ENCODE assay signal across 30 mouse cellular contexts in the genomic region with DNA sequence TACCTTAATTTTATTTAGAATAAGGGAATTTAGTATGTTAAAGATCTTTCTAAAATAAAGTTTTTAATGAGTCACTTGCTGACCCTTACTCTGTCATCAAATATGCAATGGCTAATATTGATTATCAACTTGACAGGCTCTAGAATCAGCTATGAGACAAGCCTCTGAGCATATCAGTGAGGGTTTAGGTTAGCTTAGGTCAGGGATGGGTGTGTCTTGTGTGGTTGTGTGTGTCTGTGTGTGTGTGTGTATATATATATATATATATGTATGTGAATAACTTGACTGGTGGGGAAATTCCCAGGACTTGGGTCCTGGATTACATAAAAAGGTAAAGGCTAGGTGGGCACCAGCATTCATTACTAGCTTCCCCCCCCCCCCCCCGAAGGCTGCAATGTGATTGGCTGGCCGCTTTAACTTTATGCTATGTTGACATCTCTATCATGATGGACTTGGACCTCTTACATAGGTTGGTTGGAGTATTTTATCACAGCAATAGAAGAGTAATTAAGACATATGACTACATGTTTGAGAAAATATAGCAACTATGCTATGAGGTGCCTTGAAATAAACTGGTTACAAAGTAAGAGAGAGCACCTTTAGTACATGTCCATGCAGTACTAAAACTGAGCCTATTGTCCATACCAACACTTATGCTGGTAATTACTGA.
"Had no signal": no experiment of that assay in that cellular context is flagged by ENCODE, and none has a peak within 500 bp of the region (broad histone marks: within the 10 kb centered on the region; RNA-seq: fewer than 3 reads in every experiment).

No protein-coding gene starts in this region.

- H3K9ac ChIP-seq: limb, embryonic 12.5 days; limb, embryonic 13.5 days; limb, embryonic 15.5 days; liver, embryonic 12.5 days; liver, embryonic 13.5 days; liver, embryonic 14.5 days; liver, embryonic 15.5 days; liver, postnatal 0 days; lung, embryonic 14.5 days; lung, embryonic 15.5 days; midbrain, embryonic 12.5 days; midbrain, embryonic 13.5 days; midbrain, embryonic 15.5 days; neural tube, embryonic 12.5 days had no signal

- DNase-seq: left cerebral cortex, postnatal 4 days; liver; liver, embryonic 13.5 days; liver, postnatal 0 days; lung, adult 18-20 months; lung, adult 2 months; lung, embryonic 14.5 days; lung, postnatal 36 days; lung, postnatal 4 days; midbrain, embryonic 14.5 days had no signal

- H3K9me3 ChIP-seq: limb, embryonic 10.5 days; limb, embryonic 12.5 days; limb, embryonic 13.5 days; limb, embryonic 15.5 days; liver, embryonic 12.5 days; liver, embryonic 13.5 days; liver, embryonic 15.5 days; lung, embryonic 15.5 days; megakaryocyte, embryonic 14.5 days; midbrain, embryonic 10.5 days; midbrain, embryonic 12.5 days; midbrain, embryonic 13.5 days; midbrain, embryonic 15.5 days; neural tube, embryonic 12.5 days had no signal

- H3K4me2 ChIP-seq: limb, embryonic 12.5 days; limb, embryonic 13.5 days; limb, embryonic 15.5 days; liver, embryonic 11.5 days; liver, embryonic 12.5 days; liver, embryonic 13.5 days; liver, embryonic 15.5 days; lung, embryonic 14.5 days; lung, embryonic 15.5 days; midbrain, embryonic 11.5 days; midbrain, embryonic 12.5 days; midbrain, embryonic 13.5 days; midbrain, embryonic 15.5 days; neural tube, embryonic 12.5 days had no signal

- H3K4me1 ChIP-seq: limb, embryonic 10.5 days; limb, embryonic 12.5 days; limb, embryonic 13.5 days; limb, embryonic 15.5 days; liver, embryonic 12.5 days; liver, embryonic 13.5 days; liver, embryonic 15.5 days; lung, embryonic 15.5 days; megakaryocyte, embryonic 14.5 days; midbrain, embryonic 10.5 days; midbrain, embryonic 12.5 days; midbrain, embryonic 13.5 days; midbrain, embryonic 15.5 days; neural tube, embryonic 12.5 days had no signal

- H3K4me3 ChIP-seq: limb, embryonic 10.5 days; limb, embryonic 12.5 days; limb, embryonic 13.5 days; limb, embryonic 15.5 days; liver, embryonic 12.5 days; liver, embryonic 13.5 days; liver, embryonic 15.5 days; lung, embryonic 15.5 days; megakaryocyte, embryonic 14.5 days; midbrain, embryonic 10.5 days; midbrain, embryonic 12.5 days; midbrain, embryonic 13.5 days; midbrain, embryonic 15.5 days; myocyte; neural tube, embryonic 12.5 days had no signal

- H3K27ac ChIP-seq: limb, embryonic 10.5 days; limb, embryonic 12.5 days; limb, embryonic 13.5 days; limb, embryonic 15.5 days; liver, embryonic 12.5 days; liver, embryonic 13.5 days; liver, embryonic 14.5 days; liver, embryonic 15.5 days; lung, embryonic 15.5 days; macrophage; midbrain, embryonic 10.5 days; midbrain, embryonic 12.5 days; midbrain, embryonic 13.5 days; midbrain, embryonic 15.5 days; neural tube, embryonic 12.5 days had no signal

- ATAC-seq: liver, embryonic 12.5 days; liver, postnatal 0 days; lung, postnatal 0 days; midbrain, embryonic 13.5 days; midbrain, embryonic 15.5 days; midbrain, embryonic 16.5 days had no signal

- H3K27me3 ChIP-seq: limb, embryonic 12.5 days; limb, embryonic 13.5 days; limb, embryonic 15.5 days; liver, embryonic 12.5 days; liver, embryonic 13.5 days; liver, embryonic 15.5 days; lung, embryonic 15.5 days; megakaryocyte, embryonic 14.5 days; midbrain, embryonic 12.5 days; midbrain, embryonic 13.5 days; midbrain, embryonic 15.5 days; neural tube, embryonic 12.5 days had no signal
